Mouse (Mus musculus): ENCODE data around the gene Igf2r.

Gene Igf2r

DNA sequence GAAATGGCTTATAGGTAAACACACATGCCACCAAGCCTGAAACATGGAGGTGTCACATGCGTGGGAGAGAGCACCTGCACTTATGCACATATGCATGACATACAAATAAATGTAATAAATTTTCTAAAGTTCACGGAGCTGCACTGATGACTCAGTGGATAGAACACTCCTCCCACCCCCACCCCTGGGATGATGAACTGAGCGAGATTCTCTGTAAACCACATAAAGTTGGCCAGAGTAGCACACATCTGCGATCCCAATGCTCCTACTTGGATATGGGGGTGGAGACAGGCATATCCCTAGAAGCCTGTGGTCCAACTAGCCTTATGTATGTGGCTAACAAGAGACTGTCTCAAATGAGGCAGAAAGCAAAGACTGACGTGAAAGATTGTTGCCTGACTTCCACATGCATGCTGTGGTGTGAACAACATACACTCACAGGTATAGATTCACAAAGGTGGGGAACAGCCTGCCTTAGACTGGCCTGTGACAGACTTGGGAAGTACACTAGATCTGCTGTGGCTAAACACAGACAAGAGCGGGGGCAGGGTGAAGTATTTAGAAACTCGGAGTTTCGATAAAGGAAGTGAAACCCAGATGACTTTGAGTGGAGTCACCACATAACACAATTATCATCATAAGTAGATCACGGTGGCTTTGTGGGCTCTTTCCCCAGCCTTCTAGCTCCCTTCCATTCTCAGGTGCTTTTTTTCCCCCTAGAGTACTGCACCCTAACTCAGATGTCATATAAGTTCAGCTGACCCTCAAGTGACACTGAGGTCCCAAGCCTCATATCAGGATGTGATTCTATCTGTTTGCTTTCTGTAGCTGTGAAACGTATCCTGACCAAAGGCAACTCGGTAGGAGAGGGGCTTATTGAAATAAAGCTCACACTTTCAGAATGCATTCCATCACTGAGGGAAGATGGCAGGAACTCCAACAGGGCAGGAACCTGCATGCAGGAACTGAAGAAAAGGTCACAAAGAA is 13.7 kb upstream of the Igf2r start:
- no peak for DNase-seq (ENCODE audit: low spot score)

DNA sequence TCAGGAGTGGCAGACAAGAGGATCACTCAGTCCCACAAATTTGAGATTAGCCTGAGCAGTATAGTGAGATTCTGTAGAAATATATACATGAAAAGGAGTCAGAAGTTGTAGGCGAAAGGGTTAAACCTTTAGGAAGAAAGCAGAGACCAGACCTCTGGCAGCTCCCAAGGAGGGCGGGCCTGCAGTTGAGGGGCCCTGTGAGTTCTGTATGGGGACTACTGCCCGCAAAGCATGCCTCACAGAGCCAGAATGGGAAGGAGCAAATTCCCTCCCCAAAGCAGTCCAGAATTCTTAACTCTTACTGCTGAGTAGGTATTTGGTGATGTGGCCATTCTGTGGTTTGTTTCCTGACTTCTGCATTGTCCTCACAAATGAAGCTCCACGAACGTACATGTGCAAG is 11.6 kb upstream of the Igf2r start:
- no peak for DNase-seq (ENCODE audit: low spot score)

DNA sequence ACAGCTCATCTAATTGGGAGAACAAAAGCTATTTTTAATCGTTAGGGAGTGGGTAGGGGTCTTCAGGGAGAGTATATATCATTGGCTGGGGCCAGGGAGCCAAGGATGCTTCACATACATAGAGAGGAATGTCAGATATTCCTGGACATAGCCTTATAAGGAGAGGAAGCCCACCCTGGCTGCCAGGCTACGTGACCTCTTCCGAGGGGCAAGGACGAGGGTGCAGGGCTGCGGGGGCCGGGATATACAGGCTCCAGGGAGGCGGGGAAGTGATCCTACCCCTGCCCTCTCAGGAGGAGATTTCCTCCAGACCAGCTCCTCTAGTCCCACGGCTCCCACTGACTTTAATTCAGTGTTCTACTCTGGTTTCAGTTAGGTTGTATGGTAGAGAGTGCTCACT is 10.7 kb upstream of the Igf2r start:
- DNase-seq (ENCODE audit: low spot score), result no peak

DNA sequence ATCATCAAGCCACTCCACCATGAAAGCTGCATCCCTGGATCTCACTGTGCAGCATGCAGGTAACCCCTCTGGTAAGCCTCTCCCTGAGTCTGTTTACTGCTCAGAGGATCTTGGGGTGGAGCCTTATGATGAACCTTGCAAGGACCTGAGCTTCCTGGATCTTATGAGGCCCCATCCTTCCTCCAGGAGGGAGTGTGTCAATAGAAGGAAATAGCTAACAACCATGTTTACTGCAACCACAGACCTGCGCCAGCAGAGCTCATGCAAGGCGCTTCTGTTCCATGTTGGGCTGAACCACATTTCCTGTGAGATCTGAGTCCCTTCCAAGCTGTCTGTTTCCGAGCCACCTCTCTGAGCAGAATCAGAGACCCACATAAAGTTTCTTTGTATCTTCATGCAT is 10.0 kb upstream of the Igf2r start:
- no peak for DNase-seq (ENCODE audit: low spot score)

DNA sequence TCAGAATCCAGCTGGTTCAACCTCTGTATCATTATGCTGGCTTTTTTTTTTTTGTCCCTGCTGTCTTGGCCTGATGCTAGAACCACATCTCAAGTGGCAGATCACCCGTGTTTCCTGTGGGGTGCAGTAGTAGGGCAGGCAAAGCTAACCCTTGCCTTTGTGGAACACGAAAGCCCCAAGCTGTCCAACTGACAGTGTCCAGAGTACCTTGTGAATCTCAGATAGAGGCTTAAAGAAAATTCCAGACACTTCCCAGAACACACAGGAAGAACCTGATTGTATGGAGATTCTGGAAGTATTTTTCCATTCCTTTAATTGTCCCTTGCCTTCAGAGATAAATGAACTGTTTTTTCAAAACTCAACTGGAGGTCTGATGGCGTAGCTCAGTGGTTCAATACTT is 4.5 kb upstream of the Igf2r start:
- no peak for DNase-seq (ENCODE audit: low spot score)

DNA sequence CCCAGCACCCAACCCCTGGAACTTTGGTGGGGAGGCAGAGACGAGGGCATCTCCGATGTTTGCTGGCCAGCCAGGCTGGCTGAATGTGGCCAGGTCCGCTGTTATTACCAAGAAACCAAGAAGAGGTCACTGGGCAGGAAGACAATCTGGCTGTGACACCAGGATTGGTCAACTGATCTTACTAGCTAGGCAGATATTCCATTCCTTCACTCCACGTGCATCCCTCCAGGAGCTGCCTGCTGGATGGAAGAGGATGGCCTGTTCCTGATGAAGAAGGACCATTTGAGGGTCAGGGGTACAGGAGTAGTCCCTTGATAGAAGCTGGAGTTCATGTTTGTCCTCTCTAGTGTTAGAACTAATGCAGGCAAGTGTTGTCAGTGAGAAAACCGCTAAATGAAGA is 1.0 kb upstream of the Igf2r start:
- no peak for DNase-seq (ENCODE audit: low spot score)

DNA sequence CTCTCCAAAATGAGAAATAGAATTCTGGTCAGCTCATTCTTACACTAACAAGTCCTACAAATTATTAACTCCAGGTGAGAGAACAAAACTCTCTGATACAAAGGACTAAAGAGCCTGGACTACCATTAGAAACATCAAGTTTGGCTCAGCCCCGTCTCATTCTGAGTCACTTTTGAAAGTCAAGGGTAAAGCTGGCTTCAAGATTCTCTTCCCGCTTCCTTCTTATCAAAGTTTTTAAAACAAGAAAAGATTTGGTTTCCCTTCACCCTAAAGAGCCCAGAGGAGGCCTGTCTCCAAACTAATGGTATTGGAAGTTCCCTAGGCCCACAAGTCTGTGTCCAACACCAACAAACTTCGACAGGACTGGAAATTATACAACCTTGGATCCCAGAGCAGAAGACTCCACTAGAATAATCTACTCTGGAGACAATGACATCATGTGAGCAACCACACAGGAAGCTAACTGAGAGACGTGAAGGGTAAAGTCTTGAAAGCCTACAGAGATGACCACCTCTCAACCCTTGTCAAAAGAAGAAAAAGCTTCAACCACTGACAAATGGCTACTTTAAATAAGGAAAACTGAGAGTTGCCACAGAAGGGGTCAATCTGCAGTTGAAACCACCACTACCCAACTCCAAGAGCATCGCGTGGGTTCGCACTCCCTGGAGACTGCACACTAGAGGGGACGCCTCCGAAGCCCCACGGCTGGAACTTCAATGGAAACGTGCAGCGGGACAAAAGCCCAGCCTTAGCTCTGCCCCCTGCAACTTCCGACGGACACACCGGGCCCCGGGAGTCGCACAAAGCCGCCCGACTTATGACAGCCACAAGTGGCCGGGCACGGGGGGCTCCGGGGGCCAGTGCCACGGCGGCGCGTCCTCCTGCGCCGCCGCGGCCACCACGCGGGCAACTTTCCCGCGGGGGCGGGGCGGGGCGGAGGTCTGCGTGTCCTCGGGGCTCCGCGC is 767 bp downstream of the Igf2r start:
- DNase-seq (ENCODE audit: low spot score), result no peak

DNA sequence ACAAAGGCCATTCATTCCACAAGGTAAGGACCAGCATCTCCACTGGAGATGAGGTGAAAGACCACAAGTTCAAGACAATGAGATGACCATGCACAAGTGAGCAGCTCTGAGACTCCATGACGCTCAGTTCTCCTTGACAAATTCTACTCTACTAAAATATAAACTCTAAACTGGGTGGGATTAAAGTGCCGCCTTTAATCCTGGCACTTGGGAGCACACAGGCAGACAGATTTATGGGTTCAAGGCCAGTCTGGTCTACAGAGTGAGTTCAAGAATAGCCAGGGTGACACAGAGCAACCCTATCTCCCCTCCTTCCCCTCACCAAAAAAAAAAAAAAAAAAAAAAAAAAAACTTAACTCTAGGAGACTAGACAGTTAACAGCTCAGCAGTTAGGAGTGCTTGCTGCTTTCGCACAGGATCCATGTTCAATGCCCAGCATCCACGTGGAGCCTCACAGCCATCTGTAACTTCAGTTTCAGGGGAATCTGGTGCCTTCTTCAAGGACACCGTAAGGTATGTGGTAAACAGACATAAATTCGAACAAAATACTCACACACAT is 2.1 kb downstream of the Igf2r start:
- no peak for DNase-seq (ENCODE audit: low spot score)

DNA sequence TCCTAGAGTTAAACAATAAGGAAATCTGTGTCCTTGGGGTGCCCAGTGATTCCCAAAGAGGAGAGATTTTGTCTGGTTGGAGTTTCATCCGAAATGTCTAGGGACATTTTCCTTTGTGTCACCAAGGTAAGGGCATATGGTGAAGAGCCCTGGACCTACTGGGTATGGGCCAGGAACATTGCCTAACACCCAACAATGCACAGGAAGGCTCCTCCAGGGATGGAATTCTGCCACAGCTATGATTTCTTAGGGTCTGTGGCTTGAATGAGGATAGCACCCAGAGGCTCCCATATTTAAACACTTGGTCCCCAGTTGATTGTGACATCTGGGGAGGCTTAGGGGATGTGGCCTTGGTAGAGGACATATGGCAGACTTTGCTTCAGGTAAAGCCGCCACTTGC is 6.1 kb downstream of the Igf2r start:
- DNase-seq (ENCODE audit: low spot score), result no peak

DNA sequence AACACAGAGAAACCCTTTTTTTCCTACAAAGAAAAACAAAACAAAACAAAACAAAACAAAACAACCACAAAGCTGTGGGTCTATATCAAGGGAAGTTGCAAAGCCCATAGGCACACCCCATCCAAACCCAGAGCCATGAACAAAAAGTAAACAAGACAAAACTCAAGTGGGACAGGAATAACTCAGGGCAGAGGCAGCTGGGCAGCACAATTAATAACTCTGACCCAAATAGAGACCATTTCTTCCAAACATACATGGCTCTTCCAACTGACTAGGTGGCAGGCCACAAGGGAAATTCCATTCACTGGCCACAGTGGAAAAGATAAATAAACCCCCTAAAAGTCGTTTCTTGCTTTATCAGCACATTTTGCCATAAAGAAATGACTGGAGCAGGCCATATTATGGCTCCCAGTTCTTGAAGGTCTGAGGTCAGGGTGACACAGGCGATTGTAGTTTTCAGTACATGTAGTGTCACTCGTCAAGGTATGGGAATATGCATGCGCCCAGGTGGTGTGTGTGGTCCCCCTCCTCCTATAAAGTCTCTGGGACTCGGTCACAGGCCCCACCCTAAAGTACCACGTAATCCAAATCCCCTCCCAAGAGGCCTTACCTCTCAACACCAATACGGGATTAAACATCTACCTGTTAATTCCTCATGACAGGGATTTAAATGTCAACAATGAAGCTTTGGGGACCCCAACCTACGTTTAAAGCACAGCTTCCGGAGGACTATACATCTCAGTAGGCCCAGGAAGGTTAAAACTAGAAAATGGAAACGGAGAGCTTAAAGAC is 8.9 kb downstream of the Igf2r start:
- DNase-seq (ENCODE audit: low spot score), result no peak

DNA sequence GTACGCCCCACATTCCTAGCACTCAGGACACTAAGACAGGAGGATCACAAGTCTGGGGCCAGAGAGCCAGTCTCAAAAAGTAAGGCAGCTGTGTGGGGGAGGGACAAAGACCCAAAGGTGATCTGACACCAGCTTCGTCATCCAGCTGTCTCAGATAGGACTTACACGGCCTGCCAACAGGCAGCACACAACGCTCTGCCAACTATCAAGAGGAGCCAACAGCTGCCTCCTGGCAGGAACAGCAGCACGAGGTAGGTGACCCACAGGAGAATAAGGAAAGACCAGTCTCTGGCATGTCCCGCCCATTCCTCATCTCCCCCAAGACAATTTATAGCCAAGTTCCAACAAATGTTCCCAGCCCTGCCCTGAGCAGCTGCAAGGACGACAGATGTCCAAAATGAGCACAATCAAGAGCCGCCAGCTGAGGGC is 9.8 kb downstream of the Igf2r start:
- no peak for DNase-seq (ENCODE audit: low spot score)

DNA sequence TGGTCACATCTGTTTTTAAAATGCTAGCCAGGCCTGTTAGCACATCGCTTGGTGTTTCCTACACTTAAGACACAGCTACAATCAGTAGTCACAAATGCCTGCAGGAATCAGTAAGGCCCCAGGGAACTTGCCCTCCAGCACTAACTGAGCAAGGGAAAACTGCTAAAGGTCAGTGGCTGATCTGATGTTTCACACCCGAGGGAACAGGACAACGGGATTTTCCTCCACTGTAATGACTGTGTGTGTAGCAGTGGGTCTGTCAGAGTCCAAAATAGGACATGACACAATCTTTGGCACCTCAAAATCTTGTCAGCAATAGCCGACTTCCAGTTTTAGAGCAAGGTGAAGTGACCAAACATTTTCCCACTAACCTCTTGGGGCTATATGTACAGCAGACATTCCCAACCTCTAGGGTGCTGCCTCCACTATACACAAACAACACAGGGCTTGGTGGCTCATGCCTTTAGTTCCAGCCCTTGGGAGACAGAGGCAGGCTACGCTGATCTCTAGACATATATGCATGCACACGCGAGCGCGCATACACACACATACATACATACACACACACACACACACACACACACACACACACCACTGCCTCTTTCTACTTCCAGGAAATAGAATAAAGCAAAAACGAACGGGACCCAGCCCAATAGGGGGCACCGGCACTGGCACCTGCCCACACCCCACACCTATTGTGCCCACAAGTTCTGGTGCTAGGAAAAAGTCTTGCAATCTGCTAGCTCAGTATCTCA is 10.6 kb downstream of the Igf2r start:
- no peak for DNase-seq (ENCODE audit: low spot score)

DNA sequence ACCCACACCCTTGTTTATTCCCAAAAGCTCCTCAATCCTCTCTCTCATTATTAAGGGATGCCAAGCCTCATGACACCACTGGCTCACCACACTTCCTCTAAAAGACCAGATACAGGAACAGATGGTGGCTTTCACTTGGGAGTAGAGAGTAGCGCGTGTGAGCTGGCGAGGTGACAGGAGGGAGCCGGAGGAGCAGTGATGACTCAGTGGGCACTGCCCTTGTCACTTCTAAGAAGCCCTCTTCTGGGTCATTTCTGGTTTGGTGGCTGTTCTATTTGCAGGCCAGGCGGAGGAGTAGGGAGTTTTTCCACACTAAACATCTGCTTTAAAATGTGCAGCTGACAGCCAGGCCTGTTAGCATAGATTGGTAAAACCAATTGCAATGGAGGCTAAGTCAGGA is 11.5 kb downstream of the Igf2r start:
- no peak for DNase-seq (ENCODE audit: low spot score)

DNA sequence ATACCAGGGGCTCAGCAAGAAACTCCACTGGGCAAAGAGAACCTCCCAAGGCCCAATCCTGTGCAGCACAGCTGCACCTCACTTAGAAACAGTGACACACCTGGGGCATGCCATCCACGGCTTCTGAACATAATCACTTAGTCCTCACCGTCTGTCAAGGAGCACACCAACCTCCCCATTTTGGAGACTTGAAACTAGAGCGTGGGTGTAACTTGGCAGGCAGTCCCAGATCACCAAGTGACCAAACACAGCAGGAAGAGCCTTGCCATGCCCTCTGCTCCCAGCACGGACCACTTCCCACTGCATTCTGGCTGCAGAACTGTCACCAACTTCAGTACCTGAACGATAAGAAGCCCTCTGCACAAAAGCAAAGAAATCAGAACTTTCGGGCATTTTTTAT is 12.3 kb downstream of the Igf2r start:
- no peak for DNase-seq (ENCODE audit: low spot score)

DNA sequence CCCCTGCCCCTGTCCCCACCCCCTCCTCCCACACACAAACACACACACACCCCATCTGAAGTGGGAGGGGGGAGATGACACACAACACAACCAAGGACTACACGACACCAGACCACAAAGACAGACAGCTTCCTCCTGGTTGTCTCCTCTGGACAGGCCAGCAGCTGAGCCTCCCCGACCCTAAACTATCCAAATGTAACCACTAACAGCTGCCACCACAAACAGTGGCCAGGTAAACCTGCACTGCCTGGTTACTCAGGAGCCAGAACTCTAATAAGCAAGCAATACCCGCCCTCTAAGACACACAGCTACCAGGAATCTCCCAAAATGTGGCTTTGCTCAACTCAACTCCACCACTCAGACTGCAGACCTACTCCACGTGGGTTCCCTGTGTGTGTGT is 13.5 kb downstream of the Igf2r start:
- DNase-seq (ENCODE audit: low spot score), result no peak

DNA sequence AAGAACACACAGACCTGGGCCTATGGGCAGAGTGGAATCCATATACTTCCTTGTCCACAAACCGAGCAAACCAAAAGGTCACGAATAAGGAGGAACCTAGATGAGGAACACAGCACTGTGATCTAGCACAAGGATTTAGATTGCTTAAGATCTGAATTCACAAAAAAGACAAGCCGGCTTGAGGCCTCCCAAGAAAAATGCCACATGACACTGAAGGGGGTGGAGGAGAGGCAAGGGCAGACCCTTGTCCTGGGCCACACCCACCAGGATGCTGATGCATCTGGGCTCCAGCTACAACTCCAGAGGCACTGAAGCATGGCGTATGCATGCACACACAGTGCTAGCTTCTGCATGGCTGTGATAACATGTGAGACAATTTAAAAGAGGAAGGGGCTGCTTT is 14.3 kb downstream of the Igf2r start:
- no peak for DNase-seq (ENCODE audit: low spot score)

DNA sequence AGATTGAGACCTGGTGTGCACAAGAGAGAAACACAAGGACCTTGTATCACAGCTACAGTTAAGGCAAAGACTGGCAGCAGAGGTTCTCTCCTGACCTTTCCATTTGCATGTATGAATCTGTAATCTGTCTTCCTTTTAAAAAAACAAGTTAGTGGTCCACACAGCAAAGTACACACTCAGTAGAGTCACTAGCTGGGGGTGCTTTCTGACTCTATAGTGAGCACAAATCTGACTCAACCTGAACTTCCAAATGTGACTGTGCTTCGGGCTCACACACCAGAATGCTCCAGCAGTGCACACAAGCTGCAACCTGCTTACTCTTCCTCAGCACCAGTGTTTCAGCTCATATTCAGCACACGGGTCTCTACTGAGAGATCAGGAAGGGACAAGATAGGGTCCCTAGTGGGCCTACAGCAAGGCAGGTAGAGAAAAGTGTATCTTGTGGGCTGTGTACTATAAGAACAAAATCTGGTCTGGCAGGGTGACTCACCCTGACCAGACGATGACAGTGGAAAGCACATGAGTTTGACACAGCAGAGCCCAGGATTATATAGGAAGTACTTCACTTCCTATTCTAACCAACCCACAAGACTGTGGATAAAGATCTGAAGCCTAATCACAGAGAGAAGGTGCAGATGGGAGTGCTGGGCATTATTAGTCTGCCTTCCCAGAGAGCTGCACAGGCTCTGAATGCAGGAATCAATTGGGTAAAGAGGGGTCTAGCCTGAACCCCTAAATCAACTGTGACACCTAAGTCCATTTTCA is 15.0 kb downstream of the Igf2r start:
- no peak for DNase-seq (ENCODE audit: low spot score)

DNA sequence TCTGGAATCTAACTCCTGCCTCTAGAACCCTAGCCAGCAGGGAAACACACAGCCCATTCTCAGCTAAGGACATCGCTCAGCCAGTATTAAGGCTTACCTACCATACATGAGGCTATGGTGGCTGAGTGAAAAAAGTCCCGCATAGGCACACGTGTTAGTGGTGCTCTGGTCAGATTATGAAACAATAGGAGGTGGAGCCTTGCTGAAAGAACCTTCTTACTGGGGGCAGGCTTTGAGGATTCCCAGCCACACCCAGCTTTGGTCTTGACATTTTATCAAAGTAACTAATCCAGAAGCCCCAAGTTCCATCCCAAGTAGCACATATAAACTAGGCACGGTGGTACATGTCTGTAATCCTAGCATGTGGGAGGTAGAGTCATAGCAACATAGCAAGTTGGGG is 16.4 kb downstream of the Igf2r start:
- DNase-seq (ENCODE audit: low spot score), result no peak

DNA sequence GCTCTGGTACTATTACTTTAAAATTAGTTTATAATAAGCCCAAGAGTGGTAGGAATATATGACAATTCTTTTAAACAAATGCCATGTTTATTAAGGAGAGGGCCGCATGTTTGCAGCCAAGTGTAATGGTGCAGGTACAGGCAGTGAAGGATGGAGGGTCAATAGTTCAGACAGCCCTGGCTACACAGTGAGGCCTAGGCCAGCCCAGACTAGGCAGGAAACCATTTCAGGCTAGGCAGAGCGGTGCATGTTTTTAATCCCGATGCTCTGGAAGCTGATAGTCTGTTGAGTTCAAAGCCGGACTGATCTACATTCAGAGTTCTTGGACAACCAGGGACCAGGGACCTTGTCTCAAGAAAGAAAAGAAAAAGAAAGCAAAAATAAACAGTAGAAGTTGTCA is 17.8 kb downstream of the Igf2r start:
- no peak for DNase-seq (ENCODE audit: low spot score)

DNA sequence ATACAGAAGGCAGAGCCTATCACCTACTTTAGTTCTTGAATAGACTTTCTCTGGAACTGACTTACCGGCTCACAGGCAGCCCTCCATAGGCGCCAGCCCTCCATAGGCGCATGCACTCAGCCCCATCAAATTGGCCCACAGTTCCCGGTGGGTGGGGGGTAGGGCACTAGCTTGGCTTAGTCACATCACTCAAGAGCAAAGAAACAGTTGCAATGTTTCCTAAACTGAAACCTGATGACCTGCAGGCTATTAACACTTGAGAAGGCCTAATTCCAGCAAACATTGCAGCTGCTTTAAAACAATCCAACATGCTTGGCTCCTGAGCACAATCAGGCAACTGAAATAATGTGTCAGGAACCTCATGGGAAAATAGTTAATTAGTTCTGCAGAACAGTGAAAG is 18.2 kb downstream of the Igf2r start:
- no peak for DNase-seq (ENCODE audit: low spot score)
